Mouse (Mus musculus) forebrain, embryonic 14.5 days (tissue): ENCODE measurements around the gene Baiap2. TPM values are rescaled to one million over a fixed set of nuclear protein-coding genes. Genes with fewer than 3 reads are reported as not detected.

Source experiments
- ATAC-seq: fragments of 200-750 bp; cut with Nextera tagmentation; 2 replicates; pipeline ENCODE4 v1.8.0; 2017; ENCODE audit warnings: mild to moderate bottlenecking, moderate library complexity
- DNase-seq: peaks from one replicate; pipeline ENCODE4 v3.0.0-alpha.2; 2015; ENCODE audit warnings: low spot score
- H3K27ac ChIP-seq: fragments of 300-500 bp; sonication (generic); 2 replicates; pipeline ENCODE4 v1.5.1; 2014; ENCODE audit warnings: low read depth, mild to moderate bottlenecking, control low read depth, low read length, moderate library complexity
- H3K27me3 ChIP-seq: fragments of 300-500 bp; sonication (generic); replicated peaks from 2 replicates; pipeline ENCODE4 v1.6.1; 2014; ENCODE audit warnings: low read length, control low read depth, mixed read lengths; ENCODE audit not compliant: control insufficient read depth, insufficient read depth
- H3K36me3 ChIP-seq: fragments of 300-500 bp; sonication (generic); 2 replicates; pipeline ENCODE4 v1.6.1; 2014; ENCODE audit warnings: low read length, control low read depth; ENCODE audit not compliant: control insufficient read depth, insufficient read depth
- H3K4me1 ChIP-seq: fragments of 300-500 bp; sonication (generic); 2 replicates; pipeline ENCODE4 v1.6.1; 2014; ENCODE audit warnings: antibody characterized with exemption, low read length, control low read depth; ENCODE audit not compliant: control insufficient read depth, insufficient read depth
- H3K4me2 ChIP-seq: fragments of 300-500 bp; sonication (generic); 2 replicates; pipeline ENCODE4 v1.6.1; 2014; ENCODE audit warnings: mild to moderate bottlenecking, control low read depth, low read length
- H3K4me3 ChIP-seq: fragments of 300-500 bp; sonication (generic); 2 replicates; pipeline ENCODE4 v1.5.1; 2014; ENCODE audit warnings: low read depth, low read length, control low read depth
- H3K9ac ChIP-seq: fragments of 300-500 bp; sonication (generic); 2 replicates; pipeline ENCODE4 v1.6.1; 2014; ENCODE audit warnings: mild to moderate bottlenecking, low read length, control low read depth, moderate library complexity
- H3K9me3 ChIP-seq: fragments of 300-500 bp; sonication (generic); replicated peaks from 2 replicates; pipeline ENCODE4 v1.6.1; 2016; ENCODE audit warnings: low read length, control low read depth, mixed read lengths; ENCODE audit not compliant: control insufficient read depth
- WGBS: fragments of 180-500 bp; shearing (Covaris S2); extraction: QIAGEN DNeasy Blood & Tissue Kit; methylation state at CpG from one replicate; pipeline ENCODE4 v1.1.7; 2014; 5-methylcytosine and 5-hydroxymethylcytosine counted together
- polyA plus RNA-seq: library from polyadenylated mRNA; unstranded; fragments of >200 nt; fragmentation: Nextera tagmentation; extraction: Ambion mirVana; gene quantifications from 2 replicates; pipeline ENCODE4 v1.2.1, GENCODE M21; 2014

Baiap2 gene
- polyA plus RNA-seq, 1 experiment from 2014 or later, result 18.7 TPM

GRCm38 (mm10) chr11:119905794-119906193 is 36.8 kb upstream of the Baiap2 start:
- no peaks in the 10 kb centered on the region for H3K9me3 ChIP-seq
- WGBS, result 88% methylated on average over 5 of the region's 5 CpGs
- ATAC-seq (no peak), DNase-seq (no peak)
- H3K36me3 ChIP-seq, result no peaks in the 10 kb centered on the region
- H3K4me2 ChIP-seq, result no peak overlapping the region
- no peak overlapping the region for H3K4me3 ChIP-seq
- H3K9ac ChIP-seq, result no peak overlapping the region
- H3K4me1 ChIP-seq, result no peaks in the 10 kb centered on the region
- no peak overlapping the region for H3K27ac ChIP-seq
- no peaks in the 10 kb centered on the region for H3K27me3 ChIP-seq

DNA sequence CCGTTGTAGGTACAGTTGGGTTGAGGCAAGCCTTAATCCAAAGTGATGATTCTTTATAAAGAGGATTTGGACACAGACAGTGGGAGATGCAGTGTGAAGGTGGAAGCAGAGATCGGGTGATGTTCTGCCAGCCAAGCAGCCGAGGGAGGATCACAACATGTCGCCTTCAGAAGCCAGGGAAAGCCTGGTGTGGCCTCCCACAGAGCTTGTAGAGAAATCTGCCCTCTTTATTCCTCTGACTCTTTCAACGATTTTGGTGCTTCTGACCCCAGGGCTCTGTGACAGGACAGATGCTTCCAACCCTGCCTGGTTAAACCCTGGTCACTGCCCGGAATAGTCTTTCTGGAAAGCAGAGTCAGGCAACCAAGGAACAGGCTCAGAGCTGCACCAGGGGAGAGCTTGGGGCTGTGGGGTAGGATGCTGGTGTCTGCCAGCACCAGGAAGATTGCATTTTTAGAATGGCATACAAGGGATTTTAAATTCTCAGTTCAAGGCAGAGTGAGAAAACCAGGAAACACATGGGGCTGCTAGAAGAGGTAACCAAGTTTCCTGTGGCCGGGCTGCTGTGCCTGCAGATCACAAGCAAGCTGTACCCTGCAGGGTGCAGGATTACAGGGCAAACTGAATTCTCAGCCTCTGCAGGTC is 35.4 kb upstream of the Baiap2 start:
- Histone ChIP-seq H3K9ac (no peak overlapping the region), H3K4me1 (no peaks in the 10 kb centered on the region), H3K36me3 (no peaks in the 10 kb centered on the region), H3K27me3 (no peaks in the 10 kb centered on the region), H3K9me3 (no peaks in the 10 kb centered on the region), H3K4me2 (no peak overlapping the region), H3K4me3 (no peak overlapping the region), H3K27ac (no peak overlapping the region)
- ATAC-seq, result no peak
- no peak for DNase-seq
- 28% methylated on average over 7 of the region's 7 CpGs for WGBS

GRCm38 (mm10) chr11:119907711-119908110 is 34.9 kb upstream of the Baiap2 start:
- H3K9me3 ChIP-seq, result no peaks in the 10 kb centered on the region
- peaks cover under 1% of the 10 kb centered on the region for H3K4me1 ChIP-seq
- H3K4me3 ChIP-seq, result no peak overlapping the region
- H3K9ac ChIP-seq, result no peak overlapping the region
- no peak overlapping the region for H3K4me2 ChIP-seq
- no peak overlapping the region for H3K27ac ChIP-seq
- DNase-seq (no peak), ATAC-seq (no peak)
- H3K36me3 ChIP-seq, result no peaks in the 10 kb centered on the region
- no peaks in the 10 kb centered on the region for H3K27me3 ChIP-seq
- WGBS, result 49% methylated on average over 7 of the region's 7 CpGs

DNA sequence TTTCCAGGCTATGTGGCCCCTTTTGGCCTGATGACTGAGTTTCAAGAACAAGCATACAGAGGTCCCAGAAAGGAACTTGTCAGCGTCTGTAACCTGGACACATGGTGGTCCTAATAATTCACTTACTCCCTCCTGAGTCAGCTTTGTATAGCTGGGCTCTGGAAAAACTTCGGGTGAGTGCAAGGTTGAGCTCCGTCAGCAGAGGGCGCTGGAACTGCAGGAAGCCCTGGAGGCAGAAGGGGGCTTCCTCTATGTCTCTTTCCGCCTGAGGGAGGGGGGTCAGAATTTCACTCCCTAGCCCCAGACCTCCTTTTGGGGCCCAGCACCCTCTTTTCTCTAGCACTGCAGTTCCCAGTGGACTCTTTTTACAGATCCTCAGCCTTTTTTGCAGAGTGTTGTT is 33.1 kb upstream of the Baiap2 start:
- H3K4me1 ChIP-seq, result peaks cover 9% of the 10 kb centered on the region
- H3K4me3 ChIP-seq, result no peak overlapping the region
- H3K4me2 ChIP-seq, result no peak overlapping the region
- no peak for ATAC-seq
- 3% methylated on average over 5 of the region's 5 CpGs for WGBS
- H3K27me3 ChIP-seq, result no peaks in the 10 kb centered on the region
- H3K9me3 ChIP-seq, result no peaks in the 10 kb centered on the region
- no peak overlapping the region for H3K27ac ChIP-seq
- H3K36me3 ChIP-seq, result no peaks in the 10 kb centered on the region
- no peak overlapping the region for H3K9ac ChIP-seq
- DNase-seq, result peak; percentile 68

- H3K4me1 ChIP-seq, result peaks cover 13% of the 10 kb centered on the region
- H3K9ac ChIP-seq, result peak overlapping the region; percentile 92
- no peaks in the 10 kb centered on the region for H3K27me3 ChIP-seq
- H3K36me3 ChIP-seq, result peaks cover 22% of the 10 kb centered on the region
- ATAC-seq, result no peak; the same call in 1 of the 2 replicates
- DNase-seq, result no peak
- no peaks in the 10 kb centered on the region for H3K9me3 ChIP-seq
- H3K4me2 ChIP-seq, result peak overlapping the region; percentile 93
- 8% methylated on average over 7 of the region's 7 CpGs for WGBS
- H3K27ac ChIP-seq, result peak overlapping the region; percentile 74; the same call in 1 of the 2 replicates
- H3K4me3 ChIP-seq, result peak overlapping the region; percentile 85
Measured at GRCm38 (mm10) chr11:119912845-119913244, 29.7 kb upstream of the Baiap2 start.

DNA sequence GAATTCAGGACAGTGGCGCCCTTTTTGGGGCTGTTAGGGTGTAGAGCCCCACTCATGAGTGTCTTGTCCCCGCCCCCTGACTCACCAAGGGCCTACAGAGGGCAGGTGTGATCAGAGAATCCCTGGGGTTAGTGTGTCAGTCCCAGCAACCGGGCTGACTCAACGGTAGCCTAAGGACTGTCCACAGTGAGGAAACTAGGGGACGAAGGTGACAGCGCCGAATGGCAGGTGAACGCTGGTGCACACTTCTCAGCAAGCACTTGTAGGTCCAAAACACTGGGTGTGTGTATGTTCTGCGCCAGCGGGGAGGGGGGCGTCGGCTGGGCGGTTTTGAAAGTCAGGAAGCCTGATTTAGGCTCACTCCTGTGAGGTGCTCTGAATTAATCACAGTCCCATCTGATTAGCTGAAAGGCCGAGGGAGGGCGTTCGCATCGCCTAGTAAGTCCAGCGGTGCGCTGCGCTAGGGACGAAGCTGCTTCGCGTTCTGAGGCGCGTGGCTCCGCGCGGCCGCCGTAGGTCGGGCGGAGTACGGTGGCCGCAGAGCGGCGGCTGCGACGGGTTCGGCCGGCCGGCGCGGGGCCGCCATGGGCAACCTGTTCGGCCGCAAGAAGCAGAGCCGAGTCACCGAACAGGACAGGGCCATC is 29.1 kb upstream of the Baiap2 start, which contains the start of gene Chmp6:
Chmp6 (plus strand) TSS at position 151 of the 644 bp plus-strand sequence.
- Histone ChIP-seq H3K27ac (peak within 1 kb of the TSS; percentile 74), H3K36me3 (peaks cover 28% of the 10 kb centered on the region), H3K9me3 (no peaks in the 10 kb centered on the region), H3K4me1 (peaks cover 13% of the 10 kb centered on the region), H3K4me2 (peak within 1 kb of the TSS; percentile 93), H3K4me3 (peak within 1 kb of the TSS; percentile 85), H3K27me3 (no peaks in the 10 kb centered on the region), H3K9ac (peak within 1 kb of the TSS; percentile 92)
- ATAC-seq (peak; percentile 74), DNase-seq (peak; percentile 85)
- WGBS, result under 1% methylated on average over 48 of the region's 48 CpGs

DNA sequence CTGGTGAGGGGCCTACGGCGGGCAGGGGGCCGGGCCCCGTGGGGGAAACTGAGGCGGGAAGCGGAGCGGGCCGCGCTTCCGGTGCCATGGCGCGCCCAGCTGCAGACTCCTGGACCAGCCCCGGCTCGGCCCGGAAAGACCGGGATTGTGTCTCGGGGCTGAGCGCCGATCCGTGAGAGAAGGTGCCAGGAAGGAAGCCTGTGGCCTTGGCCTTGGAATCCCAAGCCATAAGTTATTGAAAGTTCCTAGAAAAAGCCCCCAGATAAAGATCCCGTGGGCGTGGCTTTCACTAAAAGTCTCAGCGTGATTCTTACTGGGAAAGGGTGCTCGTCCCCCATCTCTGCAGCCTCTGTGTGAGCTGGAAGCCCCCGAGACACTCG is 28.6 kb upstream of the Baiap2 start:
- peak overlapping the region; percentile 74 for H3K27ac ChIP-seq
- peaks cover 13% of the 10 kb centered on the region for H3K4me1 ChIP-seq
- H3K9me3 ChIP-seq, result no peaks in the 10 kb centered on the region
- peak; percentile 1; the same call in 1 of the 2 replicates for ATAC-seq
- peak overlapping the region; percentile 85 for H3K4me3 ChIP-seq
- peak overlapping the region; percentile 92 for H3K9ac ChIP-seq
- H3K4me2 ChIP-seq, result peak overlapping the region; percentile 93
- no peak for DNase-seq
- peaks cover 33% of the 10 kb centered on the region for H3K36me3 ChIP-seq
- under 1% methylated on average over 26 of the region's 26 CpGs for WGBS
- H3K27me3 ChIP-seq, result no peaks in the 10 kb centered on the region

DNA sequence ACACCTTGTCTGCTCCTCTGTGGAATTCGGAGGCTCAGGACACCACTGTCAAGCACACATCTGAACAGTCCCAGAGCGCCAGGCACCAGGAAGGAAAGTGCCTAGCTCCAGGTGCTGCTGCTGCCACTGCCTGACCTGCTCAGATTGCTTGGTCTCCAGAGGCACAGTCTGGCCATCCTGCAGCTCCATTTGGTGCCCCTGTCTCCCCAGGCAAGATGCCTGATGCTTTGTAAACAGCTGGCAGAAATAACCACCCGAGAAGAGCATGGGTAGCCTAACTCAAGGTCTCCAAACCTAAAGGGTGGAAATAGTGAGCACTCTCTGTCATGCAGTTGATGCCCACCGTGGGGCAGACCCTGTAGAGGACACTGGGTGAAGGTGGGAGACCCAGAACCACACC is 28.2 kb upstream of the Baiap2 start:
- DNase-seq, result no peak
- Histone ChIP-seq H3K4me2 (peak overlapping the region; percentile 93), H3K4me3 (peak overlapping the region; percentile 85), H3K36me3 (peaks cover 37% of the 10 kb centered on the region), H3K9ac (peak overlapping the region; percentile 92), H3K9me3 (no peaks in the 10 kb centered on the region), H3K27ac (peak overlapping the region; percentile 74; the same call in 1 of the 2 replicates), H3K4me1 (peaks cover 13% of the 10 kb centered on the region), H3K27me3 (no peaks in the 10 kb centered on the region)
- no peak for ATAC-seq
- WGBS, result 27% methylated on average over 4 of the region's 4 CpGs

- Histone ChIP-seq H3K4me2 (no peak overlapping the region), H3K4me1 (peaks cover 13% of the 10 kb centered on the region), H3K36me3 (peaks cover 47% of the 10 kb centered on the region), H3K27me3 (no peaks in the 10 kb centered on the region), H3K4me3 (no peak overlapping the region), H3K9me3 (no peaks in the 10 kb centered on the region), H3K9ac (no peak overlapping the region), H3K27ac (peak overlapping the region; percentile 5; the same call in 1 of the 2 replicates)
- no peak for DNase-seq
- WGBS, result 95% methylated on average over 9 of the region's 9 CpGs
- ATAC-seq, result no peak
Measured at GRCm38 (mm10) chr11:119915666-119916065, 26.9 kb upstream of the Baiap2 start.
